Mouse (Mus musculus) megakaryocyte progenitor cell, adult 5-6 weeks (primary cell): ENCODE measurements around the gene Fam71f1. TPM values are rescaled to one million over a fixed set of nuclear protein-coding genes. Genes with fewer than 3 reads are reported as not detected.
"Not testable (repeated sequence)": the region's sequence is repeated elsewhere in the genome, so short reads cannot be mapped to it uniquely, and the experiment has no call there.

Experiments used
- ATAC-seq: replicated peaks from 2 replicates; pipeline ENCODE4 v1.8.0; 2016; ENCODE audit warnings: mild to moderate bottlenecking, moderate TSS enrichment, inconsistent platforms; ENCODE audit not compliant: poor library complexity
- total RNA-seq, 2 experiments: library from RNA; stranded (forward) in 1 of 2; stranded (reverse) in 1 of 2; fragments of 157-497, 149-512 nt in 1 of 2; fragments of 200-1000 nt in 1 of 2; gene quantifications; 2 replicates each; pipeline versions ENCODE4 v1.2.3 to v1.2.4; 2015 to 2017

Fam71f1 gene
- total RNA-seq, 2 experiments from 2014 or later, result not detected

- 0 out of 2 replicates have a peak, but pooled peaks have one; percentile 34 for ATAC-seq
Measured at GRCm38 (mm10) chr6:29322735-29323134, 3.8 kb downstream of the Fam71f1 start.

- peak; percentile 23; the same call in 1 of the 2 replicates for ATAC-seq
Measured at GRCm38 (mm10) chr6:29326961-29327360, 8.0 kb downstream of the Fam71f1 start.

- peak; percentile 42 for ATAC-seq
Measured at GRCm38 (mm10) chr6:29329514-29329913, 10.6 kb downstream of the Fam71f1 start.

GRCm38 (mm10) chr6:29346512-29346911 is 27.6 kb downstream of the Fam71f1 start:
- not testable (repeated sequence) for ATAC-seq

GRCm38 (mm10) chr6:29347189-29347588 is 28.2 kb downstream of the Fam71f1 start:
- ATAC-seq, result no peak

- peak; percentile 94 for ATAC-seq
Measured at GRCm38 (mm10) chr6:29347665-29348370, 28.9 kb downstream of the Fam71f1 start, which contains the start of gene Calu. Gene Calu, plus strand, starts transcription at chr6:29348069.

- ATAC-seq, result peak; percentile 2; the same call in 1 of the 2 replicates
Measured at GRCm38 (mm10) chr6:29348371-29348724, 29.4 kb downstream of the Fam71f1 start.

GRCm38 (mm10) chr6:29351613-29352012 is 32.7 kb downstream of the Fam71f1 start:
- no peak for ATAC-seq

- ATAC-seq, result peak; percentile 52
Measured at GRCm38 (mm10) chr6:29352816-29353215, 33.9 kb downstream of the Fam71f1 start.

GRCm38 (mm10) chr6:29359386-29359785 is 40.4 kb downstream of the Fam71f1 start:
- ATAC-seq, result no peak

- ATAC-seq, result no peak
Measured at GRCm38 (mm10) chr6:29360211-29360610, 41.3 kb downstream of the Fam71f1 start.

- ATAC-seq, result no peak
Measured at GRCm38 (mm10) chr6:29362246-29363128, 43.5 kb downstream of the Fam71f1 start.

- no peak for ATAC-seq
Measured at GRCm38 (mm10) chr6:29363129-29363515, 44.2 kb downstream of the Fam71f1 start.

GRCm38 (mm10) chr6:29365277-29365676 is 46.3 kb downstream of the Fam71f1 start:
- ATAC-seq, result no peak

GRCm38 (mm10) chr6:29377386-29377785 is 58.4 kb downstream of the Fam71f1 start:
- ATAC-seq, result no peak

GRCm38 (mm10) chr6:29378678-29379077 is 59.7 kb downstream of the Fam71f1 start:
- ATAC-seq, result no peak

GRCm38 (mm10) chr6:29379954-29380353 is 61.0 kb downstream of the Fam71f1 start:
- ATAC-seq, result peak; percentile 62

GRCm38 (mm10) chr6:29382442-29382841 is 63.5 kb downstream of the Fam71f1 start:
- no peak for ATAC-seq
